Mouse (Mus musculus): ENCODE measurements around the gene Nav2. TPM values are rescaled to one million over a fixed set of nuclear protein-coding genes. Genes with fewer than 3 reads are reported as not detected.

Nav2 gene
- total RNA-seq, 2 experiments from 2014 or later, result 42.4 to 52.9 TPM

DNA sequence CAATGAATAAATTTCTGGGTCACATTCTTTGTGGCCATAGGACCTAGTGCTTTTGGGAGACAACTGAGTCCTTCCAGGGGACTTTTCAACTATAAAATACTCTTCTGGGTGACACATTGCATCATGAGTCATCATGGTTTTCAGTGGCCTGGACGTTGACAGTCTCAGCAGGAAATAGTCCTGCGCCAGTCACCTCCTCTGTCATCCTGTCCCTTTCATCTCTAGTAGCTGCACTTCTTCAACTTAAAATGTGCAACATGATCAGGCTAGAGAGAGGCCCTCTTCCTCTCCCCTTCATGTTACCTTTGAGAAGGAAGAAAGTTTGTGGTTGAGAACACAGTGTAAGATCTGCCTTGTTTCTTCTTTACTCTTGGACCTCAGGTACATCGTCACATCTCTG, 426.5 kb downstream of the Nav2 start:
- no peak for DNase-seq
- intact Hi-C loops (cut with DNase I), result no loop called here

DNA sequence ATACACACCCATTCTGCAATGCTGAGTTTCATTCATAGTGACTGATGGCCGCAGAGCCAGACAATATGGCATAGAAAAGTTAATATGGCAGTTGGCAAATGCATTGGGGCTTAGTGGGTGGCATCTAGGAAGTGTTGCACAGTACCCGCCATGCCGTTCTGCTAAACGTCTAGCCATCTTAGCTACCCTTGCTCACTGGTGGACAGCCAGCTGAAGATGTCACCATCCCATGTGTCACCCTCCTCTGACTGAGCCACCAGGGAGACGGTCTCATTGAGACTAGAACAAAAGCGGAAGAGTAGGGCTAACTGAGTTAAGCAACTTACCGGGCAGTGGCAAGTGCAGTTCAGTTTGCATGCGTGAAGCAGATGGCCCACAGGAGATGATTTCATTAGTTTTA, 428.2 kb downstream of the Nav2 start:
- no peak for DNase-seq
- intact Hi-C loops (cut with DNase I), result no loop called here

DNA sequence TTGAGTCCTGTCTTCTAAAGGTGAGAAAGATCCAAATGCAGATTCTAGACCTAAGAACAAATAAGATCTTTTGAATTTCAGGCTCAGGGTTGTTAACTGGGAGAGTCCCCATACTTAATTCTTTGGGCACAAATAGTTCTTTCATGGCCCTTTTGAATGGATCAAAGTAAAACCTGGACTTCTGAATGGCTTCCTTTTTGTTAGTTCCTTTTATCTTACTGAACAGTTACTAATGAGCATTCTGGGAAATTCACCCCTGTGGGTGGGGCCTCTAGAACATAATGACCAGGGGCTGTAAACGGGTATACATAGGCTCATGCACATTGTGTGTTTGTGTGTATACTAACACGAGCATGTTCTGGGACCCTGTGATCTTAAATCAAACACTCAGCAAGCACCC, 429.2 kb downstream of the Nav2 start:
- intact Hi-C loops (cut with DNase I), result no loop called here
- DNase-seq, result no peak

DNA sequence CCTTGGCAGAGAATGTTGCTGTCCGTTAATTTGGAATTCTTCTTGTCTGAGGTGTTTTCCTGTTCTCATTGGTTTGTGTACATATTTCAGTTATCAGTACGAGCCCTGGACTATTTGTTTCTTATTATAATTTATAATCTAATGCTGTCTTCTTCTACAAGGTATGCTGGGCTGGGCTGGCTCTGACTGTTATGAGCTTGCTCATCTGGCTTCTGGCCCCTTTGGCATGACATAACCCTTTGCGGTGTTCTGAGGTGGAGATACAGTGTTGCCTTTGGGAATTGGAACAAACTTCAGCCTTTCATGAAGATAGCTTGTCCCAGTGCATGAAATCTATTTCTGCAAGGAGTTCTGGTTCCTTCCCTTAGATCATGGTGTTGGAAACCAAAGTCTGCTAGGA, 431.4 kb downstream of the Nav2 start:
- DNase-seq, result no peak
- intact Hi-C loops (cut with DNase I), result loop anchor here (5.0 kb wide), 1 partner anchor 57 kb away; no protein-coding TSS in a partner anchor

DNA sequence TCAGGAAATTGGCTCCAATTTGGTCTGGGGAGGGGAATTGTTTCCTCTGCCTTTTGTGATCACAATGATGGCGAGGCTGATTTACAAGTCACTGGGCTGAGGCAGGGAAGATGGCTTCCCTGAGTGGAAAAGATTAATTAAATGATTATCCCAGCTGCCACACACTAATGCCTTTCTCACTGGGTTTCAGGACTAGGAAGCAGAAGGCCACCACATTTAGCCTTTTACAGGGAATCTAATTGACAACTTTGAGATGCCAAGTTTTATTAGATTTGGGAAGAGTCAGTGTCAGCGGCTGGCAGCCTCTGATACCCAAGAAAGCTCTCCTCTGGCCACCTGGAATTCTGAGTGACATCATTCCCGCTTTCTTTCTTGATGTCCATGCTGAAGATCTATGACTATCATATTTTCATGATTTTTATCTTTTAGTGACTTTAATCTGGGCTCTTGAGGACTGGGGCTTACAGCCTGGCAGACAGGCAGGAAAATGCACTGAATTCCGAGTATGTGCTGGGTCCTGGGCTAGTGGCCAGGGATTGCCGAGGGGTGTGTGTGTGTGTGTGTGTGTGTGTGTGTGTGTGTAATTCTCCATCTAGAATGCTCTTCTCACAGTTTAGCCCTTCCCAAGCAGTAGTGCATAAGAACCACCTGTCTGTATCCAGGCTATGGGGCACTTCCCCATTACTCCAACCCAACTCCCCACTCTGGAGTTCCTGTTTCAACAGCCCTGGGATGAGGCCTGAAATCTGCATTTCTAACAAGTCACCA, 432.8 kb downstream of the Nav2 start:
- intact Hi-C loops (cut with DNase I), result loop anchor here (5.0 kb wide), 1 partner anchor 56 kb away; no protein-coding TSS in a partner anchor
- no peak for DNase-seq

DNA sequence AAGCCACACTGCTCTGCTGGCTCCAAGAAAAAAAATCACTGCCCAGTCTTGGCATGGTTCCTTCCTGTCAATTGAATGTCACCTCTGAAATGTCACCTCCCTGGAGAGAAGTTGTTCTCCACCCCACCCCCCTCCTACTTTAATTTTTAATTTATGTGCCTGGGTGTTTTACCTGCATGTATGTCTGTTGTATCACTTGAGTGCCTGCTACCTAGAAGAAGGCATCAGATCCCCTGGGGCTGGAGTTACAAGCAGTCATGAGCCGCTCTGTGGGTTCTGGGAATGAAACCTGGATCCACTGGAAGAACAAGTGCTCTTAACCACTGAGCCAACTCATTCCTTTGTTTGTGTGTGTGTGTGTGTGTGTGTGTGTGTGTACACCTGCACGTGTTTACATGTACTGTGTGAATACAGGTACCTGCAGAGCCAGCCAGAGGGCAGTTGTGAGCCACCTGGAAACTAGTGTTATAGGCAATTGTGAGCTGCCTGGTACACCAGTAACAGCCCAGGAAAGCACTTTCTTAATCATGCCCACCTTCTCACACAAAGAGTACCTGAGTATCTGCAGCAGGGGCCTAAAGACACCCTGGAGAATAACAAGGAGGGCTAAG, 433.5 kb downstream of the Nav2 start:
- peak in 1 of 2 experiments; percentile 17 for DNase-seq
- intact Hi-C loops (cut with DNase I), result loop anchor here (5.0 kb wide), 1 partner anchor 55 kb away; no protein-coding TSS in a partner anchor

DNA sequence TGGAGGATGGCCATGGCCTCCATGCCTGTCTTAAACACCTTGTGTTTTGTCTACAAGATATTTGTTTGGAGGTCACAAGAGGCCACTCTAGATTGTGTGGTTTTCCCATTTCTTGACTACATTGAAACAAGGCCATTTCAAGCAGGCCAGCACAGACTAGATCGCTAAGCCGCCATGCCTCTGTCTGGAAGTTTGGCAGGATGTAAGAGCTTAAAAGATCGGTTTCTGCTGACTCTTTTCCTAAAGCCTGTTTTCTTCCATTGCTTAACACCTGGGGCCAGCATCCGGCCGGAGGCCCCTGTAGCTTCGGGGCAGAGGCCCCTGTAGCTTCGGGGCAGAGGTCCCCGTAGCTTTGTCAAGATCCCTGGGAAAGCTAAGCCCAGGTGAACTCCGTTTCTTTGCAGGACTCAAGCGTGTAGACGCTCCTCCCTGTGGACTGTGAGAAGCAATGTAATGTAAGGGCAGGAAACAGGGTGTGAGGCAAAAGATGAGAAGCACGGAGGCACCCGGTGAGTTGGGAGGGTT, 434.1 kb downstream of the Nav2 start:
- DNase-seq, result no peak
- intact Hi-C loops (cut with DNase I), result loop anchor here (5.0 kb wide), 1 partner anchor 55 kb away; no protein-coding TSS in a partner anchor

DNA sequence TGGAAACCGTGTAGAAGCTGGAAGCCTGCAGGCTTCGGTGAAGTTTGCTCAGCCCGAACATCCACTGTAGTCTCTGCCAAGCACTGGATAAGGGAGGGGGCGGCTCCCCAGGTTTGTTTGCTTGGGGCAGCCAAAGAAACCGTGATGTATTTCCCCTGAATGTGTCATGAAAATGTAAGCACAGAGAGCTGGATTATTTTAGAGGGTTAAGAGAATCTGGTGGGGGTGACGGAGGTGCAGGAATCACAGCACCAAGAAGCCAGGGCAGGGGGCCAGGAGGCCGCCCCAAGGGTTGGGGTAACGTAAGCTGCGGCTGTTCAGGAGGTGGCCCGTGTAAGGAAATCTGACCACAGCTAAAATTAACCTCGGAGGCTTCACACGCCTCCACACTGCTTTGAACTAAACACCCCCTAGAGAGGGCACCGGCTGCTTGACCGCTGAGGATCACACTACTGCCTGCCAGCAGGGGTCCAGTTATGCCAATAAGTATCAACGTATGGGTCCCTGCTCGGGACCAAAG, 434.6 kb downstream of the Nav2 start:
- intact Hi-C loops (cut with DNase I), result loop anchor here (5.0 kb wide), 1 partner anchor 54 kb away; no protein-coding TSS in a partner anchor
- DNase-seq, result peak; percentile 27 to 33

DNA sequence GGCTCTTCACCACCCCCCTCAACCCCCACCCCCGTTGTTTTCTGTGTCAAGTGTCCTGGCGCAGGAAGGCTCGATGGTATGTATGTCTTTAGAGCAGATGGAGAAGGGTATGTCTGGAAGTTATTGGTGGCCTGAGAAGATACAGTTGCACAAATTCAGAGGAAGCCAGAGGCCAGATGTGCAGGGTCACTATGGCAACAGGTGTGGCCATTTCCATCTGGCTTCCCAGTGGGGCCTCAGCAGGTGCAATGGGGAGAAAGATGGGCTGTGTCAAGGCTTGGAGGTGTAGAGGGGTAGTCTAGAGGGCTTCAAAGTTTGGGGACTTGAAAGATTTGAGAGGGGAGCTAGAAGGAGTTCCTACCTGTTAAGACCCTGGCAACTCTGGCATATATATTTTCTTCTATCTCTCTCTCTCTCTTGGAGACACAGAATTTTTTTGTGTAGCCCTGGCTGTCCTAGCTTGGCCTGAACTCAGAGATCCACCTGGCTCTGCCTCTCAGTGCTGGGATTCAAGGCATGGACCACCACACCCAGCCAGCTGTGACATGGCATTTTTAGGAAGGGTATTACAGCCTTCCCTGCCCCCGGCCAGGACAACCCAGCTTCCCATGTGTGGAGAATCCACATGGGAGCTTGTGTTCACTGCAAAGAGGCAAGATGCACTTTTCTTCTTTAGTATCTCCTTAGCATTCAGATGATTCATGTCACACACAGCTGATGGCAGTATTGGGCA, 435.4 kb downstream of the Nav2 start:
- intact Hi-C loops (cut with DNase I), result loop anchor here (5.0 kb wide), 1 partner anchor 53 kb away; no protein-coding TSS in a partner anchor
- no peak for DNase-seq

DNA sequence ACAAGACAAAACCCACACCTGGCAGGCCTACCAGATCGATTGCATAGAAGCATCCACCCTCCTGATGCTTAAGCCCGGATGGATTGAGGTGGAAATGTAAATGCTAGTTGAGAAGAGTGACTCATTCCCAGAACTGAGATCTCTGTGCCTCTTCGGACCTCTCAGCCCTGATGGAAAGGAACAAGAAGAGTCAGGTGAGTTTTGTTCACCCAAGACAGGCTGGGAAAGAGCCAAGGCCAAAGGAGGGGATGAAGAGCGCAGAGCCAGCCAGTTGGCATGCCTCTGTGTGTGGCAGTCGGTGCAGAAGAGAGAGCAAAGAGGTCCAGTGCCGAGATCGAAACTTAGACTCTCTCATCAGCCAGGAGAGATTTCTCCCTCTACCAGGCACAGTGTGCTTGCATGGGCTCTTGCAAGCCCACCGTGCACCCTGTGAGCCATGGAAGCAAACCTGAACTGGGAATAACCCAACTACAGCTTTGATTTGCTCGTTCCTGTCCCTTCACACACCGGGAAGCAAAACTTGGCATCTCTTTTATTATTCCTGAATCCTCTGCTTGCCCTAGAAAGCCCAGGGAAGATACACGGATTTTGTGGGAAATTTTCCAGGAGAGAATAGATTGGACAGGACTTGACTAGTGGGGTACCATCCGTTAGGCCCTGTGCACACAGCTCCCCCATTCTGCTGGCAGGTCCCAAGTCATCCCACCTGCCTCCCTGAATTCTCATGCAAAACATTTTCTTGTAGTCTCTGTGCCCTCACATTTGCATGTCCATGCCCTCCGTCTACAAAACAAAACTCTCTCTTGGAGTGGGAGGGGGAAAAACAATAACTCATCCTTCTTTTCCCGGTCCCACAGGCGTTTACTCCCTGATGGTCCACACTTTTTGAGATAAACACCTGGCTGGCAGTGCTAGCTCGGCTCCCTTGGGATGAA, 439.1 kb downstream of the Nav2 start:
- intact Hi-C loops (cut with DNase I), result no loop called here

DNA sequence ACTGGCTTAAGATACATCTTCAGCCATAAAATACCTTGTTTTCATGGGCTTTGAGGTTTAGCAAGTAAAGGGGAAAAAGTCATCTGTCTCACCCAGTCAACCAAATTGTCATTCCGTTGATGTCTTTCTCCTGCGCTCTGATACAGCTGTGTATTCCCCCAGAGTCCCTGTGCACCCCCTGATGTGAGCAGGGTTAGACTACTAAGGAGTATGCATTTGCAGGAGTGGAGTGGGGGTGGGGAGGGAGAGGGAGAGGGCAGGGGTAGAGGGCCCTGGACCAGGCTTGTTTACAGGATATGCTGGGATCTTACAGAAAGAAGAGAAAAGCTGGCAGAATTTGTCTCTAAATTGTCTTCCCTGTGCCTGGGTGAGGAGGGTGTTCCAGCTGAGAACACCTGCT, 440.1 kb downstream of the Nav2 start:
- intact Hi-C loops (cut with DNase I), result no loop called here
- DNase-seq, result no peak

More for the DNA sequence above, 439.1 kb downstream of the Nav2 start:
- peak; percentile 14 to 36 for DNase-seq

DNA sequence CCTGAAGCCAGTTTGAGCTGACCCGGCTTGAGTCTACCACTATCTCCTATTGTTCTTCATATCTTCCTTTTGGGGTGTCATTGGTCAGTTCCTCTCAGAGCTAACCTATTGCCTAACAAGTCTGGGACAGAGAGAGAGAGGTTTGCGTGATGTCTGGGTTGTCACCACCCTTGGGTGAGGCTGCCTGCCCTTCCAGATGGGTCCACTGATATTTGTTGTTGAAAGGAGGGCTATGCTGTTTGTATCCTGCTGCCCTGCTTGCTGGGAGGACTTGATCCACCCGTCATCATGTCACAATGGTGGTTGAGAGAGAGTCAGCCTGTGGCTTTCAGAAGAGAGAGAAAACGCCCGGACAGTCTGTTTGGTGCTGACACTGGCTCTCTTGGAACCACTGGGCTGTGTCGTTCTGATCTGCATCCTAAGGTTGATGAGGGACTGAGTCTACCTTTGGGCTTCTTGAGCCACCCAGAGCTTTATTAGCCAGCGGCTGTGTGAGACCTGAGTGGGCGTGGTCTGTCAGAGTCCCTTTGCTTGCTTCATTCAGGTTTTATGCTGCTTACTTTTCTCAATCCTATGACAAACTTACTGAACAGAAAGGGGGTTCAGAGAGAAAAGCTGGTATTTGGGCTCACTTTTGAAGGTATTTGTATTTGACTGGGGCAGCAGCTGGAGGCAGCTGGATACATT, 441.9 kb downstream of the Nav2 start:
- intact Hi-C loops (cut with DNase I), result no loop called here
- DNase-seq, result no peak

DNA sequence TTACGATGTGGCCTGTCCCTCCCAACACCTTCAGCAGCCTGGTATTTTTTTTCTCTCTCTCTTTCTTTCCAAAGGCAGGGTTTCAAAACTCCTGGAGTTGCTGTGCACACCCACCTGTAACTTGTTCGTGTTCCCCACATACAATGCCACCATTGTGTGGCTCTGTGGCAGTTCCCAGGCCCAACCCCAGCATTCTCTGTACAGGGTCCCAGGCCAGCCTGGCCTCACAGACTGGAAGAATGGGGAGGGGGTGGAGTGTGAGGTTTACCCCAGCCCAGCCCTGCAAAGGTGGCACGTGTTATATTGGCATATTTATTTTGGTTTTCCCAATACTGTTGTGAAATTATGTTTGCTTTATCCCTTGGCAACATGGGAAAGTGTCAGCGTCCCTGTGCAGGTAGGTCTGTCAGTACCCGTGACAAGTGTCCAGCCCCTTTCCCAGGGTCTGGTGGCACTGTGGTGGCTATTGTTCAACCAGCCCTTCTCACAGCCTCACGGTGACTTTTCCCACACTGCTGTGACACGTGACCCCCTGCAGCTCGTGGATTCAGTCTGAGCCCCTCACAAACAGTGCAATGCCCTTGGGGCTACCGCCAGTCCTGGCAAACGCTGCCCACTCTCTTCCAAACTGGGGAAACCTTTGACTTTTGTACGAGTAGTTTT, 443.2 kb downstream of the Nav2 start:
- intact Hi-C loops (cut with DNase I), result no loop called here
- DNase-seq, result no peak

DNA sequence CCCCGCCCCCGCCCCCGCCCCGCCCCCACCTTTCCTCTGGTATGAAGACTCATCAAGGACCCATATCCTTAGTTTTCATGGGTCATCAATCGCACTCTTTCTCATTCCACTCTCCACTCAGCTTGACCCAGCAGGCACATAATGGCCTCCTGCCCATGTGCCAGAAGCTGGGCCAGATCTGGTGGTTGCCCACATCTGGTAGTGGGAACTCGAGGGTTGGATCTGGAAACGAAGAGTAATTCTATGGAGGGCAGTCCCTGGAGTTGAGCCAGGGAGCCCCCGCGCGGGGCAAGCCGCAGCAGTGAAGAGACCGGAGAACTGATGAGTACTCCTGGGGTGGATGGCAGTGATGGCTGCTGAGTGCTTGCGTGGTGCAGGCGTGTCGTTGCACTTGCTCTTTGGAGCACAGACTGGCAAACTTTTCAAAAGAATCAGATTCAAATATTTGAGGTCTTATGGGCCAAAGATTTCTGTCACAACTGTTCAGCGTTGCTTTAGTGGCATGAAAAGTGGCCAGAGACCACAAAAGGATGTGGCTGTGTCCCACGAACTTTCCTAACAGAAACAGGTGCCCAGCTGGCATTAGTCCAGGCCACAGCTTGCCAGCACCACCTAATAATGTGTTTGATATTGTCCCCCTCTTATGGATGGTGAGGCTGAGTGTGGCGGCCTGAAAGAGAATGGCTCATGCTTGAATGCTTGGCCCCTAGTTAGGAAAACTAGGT, 449.1 kb downstream of the Nav2 start:
- intact Hi-C loops (cut with DNase I), result no loop called here

DNA sequence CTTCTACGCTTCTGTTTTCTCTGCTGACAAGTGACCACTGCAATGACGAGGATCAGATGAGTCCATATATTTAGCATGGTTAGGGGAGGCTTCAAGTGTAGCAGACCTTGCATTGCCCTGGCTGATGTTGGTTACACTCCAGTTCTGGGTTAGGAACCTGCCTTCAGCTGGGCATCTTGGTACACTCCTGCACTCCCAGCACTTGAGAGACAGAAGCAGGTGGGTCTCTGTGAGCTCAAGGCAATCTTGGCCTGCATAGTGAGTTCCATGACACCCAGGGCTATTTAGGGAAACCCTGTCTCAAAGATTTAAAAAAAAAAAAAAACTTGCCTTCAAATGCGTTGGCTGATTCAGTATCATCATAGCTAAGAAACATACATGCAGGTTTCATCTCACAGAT, 450.6 kb downstream of the Nav2 start:
- DNase-seq, result no peak
- intact Hi-C loops (cut with DNase I), result no loop called here

More for the DNA sequence above, 449.1 kb downstream of the Nav2 start:
- DNase-seq, result no peak

DNA sequence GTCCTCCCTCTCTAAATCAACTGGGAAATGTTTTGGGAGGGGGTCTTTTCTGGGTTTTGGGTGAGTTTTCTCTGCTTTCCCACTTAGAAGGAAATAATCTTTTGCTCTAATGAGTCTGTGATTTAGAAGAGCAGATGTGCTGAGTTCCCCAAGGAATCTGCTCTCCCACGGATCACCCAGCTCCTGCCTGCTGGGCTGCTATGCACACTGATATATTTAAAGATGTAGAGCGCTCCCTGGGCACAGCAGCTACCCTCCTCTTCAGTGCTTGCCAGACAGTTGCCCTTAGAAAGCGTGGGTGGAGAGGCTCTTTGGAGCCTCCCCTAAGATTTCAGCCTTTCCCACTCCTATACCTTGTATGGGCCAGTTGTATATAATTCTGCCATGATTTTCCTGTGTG, 452.1 kb downstream of the Nav2 start:
- no peak for DNase-seq
- intact Hi-C loops (cut with DNase I), result no loop called here

DNA sequence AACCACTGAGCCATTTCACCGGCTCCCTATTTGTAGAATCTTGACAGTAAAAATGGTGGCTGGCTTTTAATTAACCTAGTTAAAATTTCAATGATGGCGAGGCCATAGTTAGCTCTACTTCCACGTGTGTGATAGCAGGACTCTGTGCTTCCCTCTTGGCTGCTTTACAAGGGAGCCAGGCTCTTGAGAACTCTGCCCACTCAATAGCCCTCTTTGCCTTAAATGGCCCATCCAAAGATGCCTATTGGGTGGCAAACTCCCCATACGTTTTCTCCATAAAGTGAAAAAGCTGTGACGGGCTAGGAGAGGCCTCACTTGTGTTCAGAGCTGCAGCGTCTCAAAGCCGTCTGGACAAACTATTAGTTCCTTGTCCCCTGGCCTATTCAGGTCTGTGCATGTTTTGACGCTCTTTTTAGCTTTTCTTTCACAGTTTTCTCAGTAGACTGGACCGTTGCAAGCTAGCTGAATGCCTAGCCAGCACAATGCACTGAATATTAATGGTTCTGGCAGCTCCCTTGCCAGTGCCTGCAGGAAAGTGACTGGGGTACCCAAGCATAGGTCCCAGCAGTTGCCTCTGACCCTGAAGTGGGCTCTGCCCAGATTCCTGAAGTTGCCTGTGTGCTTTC, 453.1 kb downstream of the Nav2 start:
- no peak for DNase-seq
- intact Hi-C loops (cut with DNase I), result no loop called here

Measured in heart, postnatal 36 days (tissue).